Mouse (Mus musculus): ENCODE data around the gene Grm2.
"Not testable (repeated sequence)": the region's sequence is repeated elsewhere in the genome, so short reads cannot be mapped to it uniquely, and the experiment has no call there.

Gene Grm2

GRCm38 (mm10) chr9:106645684-106646271 lies 10.1 kb downstream of the Grm2 start:
- DNase-seq: no peak

GRCm38 (mm10) chr9:106643787-106644186 lies 12.1 kb downstream of the Grm2 start:
- DNase-seq: no peak

- DNase-seq: peak; percentile 87
Observed at GRCm38 (mm10) chr9:106643128-106643527, 12.8 kb downstream of the Grm2 start.

- no peak for DNase-seq
Observed at GRCm38 (mm10) chr9:106641346-106641745, 14.5 kb downstream of the Grm2 start.

GRCm38 (mm10) chr9:106638154-106638553 lies 17.7 kb downstream of the Grm2 start:
- no peak for DNase-seq

- peak; percentile 57 for DNase-seq
Observed at GRCm38 (mm10) chr9:106632185-106632584, 23.7 kb downstream of the Grm2 start.

- not testable (repeated sequence) for DNase-seq
Observed at GRCm38 (mm10) chr9:106627796-106628195, 28.1 kb downstream of the Grm2 start.

GRCm38 (mm10) chr9:106626282-106626681 lies 29.6 kb downstream of the Grm2 start, which contains the start of gene Iqcf6:
TSS of gene Iqcf6 (plus strand) at chr9:106626582.
- peak; percentile 61 for DNase-seq

GRCm38 (mm10) chr9:106617496-106617895 lies 38.4 kb downstream of the Grm2 start:
- DNase-seq: peak; percentile 53

GRCm38 (mm10) chr9:106616306-106616705 lies 39.6 kb downstream of the Grm2 start:
- DNase-seq: peak; percentile 74

GRCm38 (mm10) chr9:106614616-106615015 lies 41.3 kb downstream of the Grm2 start:
- DNase-seq: peak; percentile 41

GRCm38 (mm10) chr9:106613951-106614350 lies 41.9 kb downstream of the Grm2 start:
- DNase-seq: peak; percentile 54

GRCm38 (mm10) chr9:106610727-106611126 lies 45.2 kb downstream of the Grm2 start:
- DNase-seq: peak; percentile 54

GRCm38 (mm10) chr9:106600546-106600945 lies 55.3 kb downstream of the Grm2 start:
- DNase-seq: peak; percentile 79

- DNase-seq: no peak
Observed at GRCm38 (mm10) chr9:106598466-106598865, 57.4 kb downstream of the Grm2 start.

- no peak for DNase-seq
Observed at GRCm38 (mm10) chr9:106595836-106596235, 60.0 kb downstream of the Grm2 start.

- peak; percentile 75 for DNase-seq
Observed at GRCm38 (mm10) chr9:106595402-106595801, 60.5 kb downstream of the Grm2 start.

Data from heart, adult 11 months (tissue).